Mouse (Mus musculus): ENCODE measurements at regions not wholly inside any gene's neighbourhood (a gene's known extent, or its start where the extent isn't known, plus 50 kb on each side); places are given as distances from the start of the nearest gene placed in this dataset.

GRCm38 (mm10) chr13:101551068-101551467 lies 216.9 kb downstream of the Pik3r1 start:
- Histone ChIP-seq H3K4me2 (ENCODE audit: insufficient read depth, low read depth, poor library complexity, severe bottlenecking) (no peak overlapping the region), H3K27me3 (replicated peaks) (no peaks in the 10 kb centered on the region), H3K9me3 (replicated peaks; ENCODE audit: low read length) (no peaks in the 10 kb centered on the region), H3K27ac (ENCODE audit: insufficient read depth, low read depth) (no peak overlapping the region), H3K79me2 (replicated peaks; ENCODE audit: control insufficient read depth, extremely low read depth, insufficient read depth, poor library complexity, severe bottlenecking) (no peaks in the 10 kb centered on the region), H3K36me3 (replicated peaks in 1 of 2; ENCODE audit: control insufficient read depth in 1 of 2, insufficient read depth in 1 of 2, low read length in 1 of 2) (no peaks in the 10 kb centered on the region), H3K4me1 (ENCODE audit: control insufficient read depth in 1 of 2, insufficient read depth in 2 of 2) (peaks cover 5 to 18% of the 10 kb centered on the region in 2 experiments), H3K4me3 (replicated peaks in 1 of 3; ENCODE audit: low read depth in 2 of 3, low read length in 2 of 3, poor library complexity in 1 of 3) (no peak overlapping the region), H3K9ac (ENCODE audit: insufficient read depth, low read depth) (no peak overlapping the region)
- TF ChIP-seq ZKSCAN1 (IDR thresholded peaks at IDR 0.05; ENCODE audit: borderline replicate concordance, low read depth, low read length) (no peak), TBP (conservative IDR thresholded peaks at IDR 0.05; ENCODE audit: low read depth, low read length) (no peak), CHD2 (IDR thresholded peaks at IDR 0.05; ENCODE audit: low read length) (no peak), IRF4 (IDR thresholded peaks at IDR 0.05; ENCODE audit: low read depth, low read length) (no peak), GABPA (IDR thresholded peaks at IDR 0.05; ENCODE audit: insufficient replicate concordance, low read depth, low read length) (no peak), UBTF (IDR thresholded peaks at IDR 0.05; ENCODE audit: low read depth, low read length) (no peak)
- dilution Hi-C loops (cut with MboI; ENCODE audit: extremely low pct_ligation_motif_present, extremely low pct_unique_long_range_greater_than_20kb, low sequenced_read_pairs) (no loop called here), in situ Hi-C loops (cut with MboI; ENCODE audit: low pct_ligation_motif_present, low pct_unique_long_range_greater_than_20kb, low sequenced_read_pairs) (no loop called here)
- no peak for DNase-seq (ENCODE audit: extremely low read depth)

- no peak overlapping the region for H3K4me3 ChIP-seq (replicated peaks in 1 of 3; ENCODE audit: low read depth in 2 of 3, low read length in 2 of 3, poor library complexity in 1 of 3)
- TF ChIP-seq POLR2AphosphoS2 (IDR thresholded peaks at IDR 0.05; ENCODE audit: low read depth, low read length), result no peak
- no peak for TF ChIP-seq SMC3 (IDR thresholded peaks at IDR 0.05; ENCODE audit: low read depth, low read length)
- TF ChIP-seq NELFE (IDR thresholded peaks at IDR 0.05; ENCODE audit: low read depth, low read length), result no peak
- TF ChIP-seq ZC3H11A (IDR thresholded peaks at IDR 0.05; ENCODE audit: low read depth, low read length), result no peak
- no peak for TF ChIP-seq RAD21 (IDR thresholded peaks at IDR 0.05; ENCODE audit: low read depth, low read length)
- TF ChIP-seq JUND (conservative IDR thresholded peaks at IDR 0.05; ENCODE audit: low read depth, low read length), result no peak
- no peak for TF ChIP-seq ETS1 (conservative IDR thresholded peaks at IDR 0.05; ENCODE audit: low read depth, low read length)
- TF ChIP-seq HCFC1 (IDR thresholded peaks at IDR 0.05; ENCODE audit: low read depth, low read length), result no peak
- TF ChIP-seq CTCF (conservative IDR thresholded peaks at IDR 0.05 in 1 of 2, IDR thresholded peaks at IDR 0.05 in 1 of 2; ENCODE audit: low read depth in 2 of 2, low read length in 2 of 2), result no peak
- no peak for TF ChIP-seq MEF2A (IDR thresholded peaks at IDR 0.05; ENCODE audit: borderline replicate concordance, low read depth, low read length)
- TF ChIP-seq E2F4 (IDR thresholded peaks at IDR 0.05; ENCODE audit: insufficient replicate concordance, low read depth, low read length), result no peak
- no peak for TF ChIP-seq UBTF (IDR thresholded peaks at IDR 0.05; ENCODE audit: low read depth, low read length)
- no peak for TF ChIP-seq ELF1 (IDR thresholded peaks at IDR 0.05; ENCODE audit: low read depth, low read length)
- TF ChIP-seq MYC (IDR thresholded peaks at IDR 0.05; ENCODE audit: low read depth, low read length), result no peak
- TF ChIP-seq CHD1 (IDR thresholded peaks at IDR 0.05; ENCODE audit: low read depth, low read length), result no peak
- no peaks in the 10 kb centered on the region for H3K36me3 ChIP-seq (replicated peaks in 1 of 2; ENCODE audit: control insufficient read depth in 1 of 2, insufficient read depth in 1 of 2, low read length in 1 of 2)
- dilution Hi-C loops (cut with MboI; ENCODE audit: extremely low pct_ligation_motif_present, extremely low pct_unique_long_range_greater_than_20kb, low sequenced_read_pairs) (no loop called here), in situ Hi-C loops (cut with MboI; ENCODE audit: low pct_ligation_motif_present, low pct_unique_long_range_greater_than_20kb, low sequenced_read_pairs) (no loop called here)
- peaks cover 5 to 24% of the 10 kb centered on the region in 2 experiments for H3K4me1 ChIP-seq (ENCODE audit: control insufficient read depth in 1 of 2, insufficient read depth in 2 of 2)
- H3K9me3 ChIP-seq (replicated peaks; ENCODE audit: low read length), result no peaks in the 10 kb centered on the region
- no peak overlapping the region for H3K9ac ChIP-seq (ENCODE audit: insufficient read depth, low read depth)
- no peak for DNase-seq (ENCODE audit: extremely low read depth)
- H3K4me2 ChIP-seq (ENCODE audit: insufficient read depth, low read depth, poor library complexity, severe bottlenecking), result no peak overlapping the region
- no peaks in the 10 kb centered on the region for H3K79me2 ChIP-seq (replicated peaks; ENCODE audit: control insufficient read depth, extremely low read depth, insufficient read depth, poor library complexity, severe bottlenecking)
- H3K27ac ChIP-seq (ENCODE audit: insufficient read depth, low read depth), result no peak overlapping the region
- H3K27me3 ChIP-seq (replicated peaks), result no peaks in the 10 kb centered on the region
Observed at GRCm38 (mm10) chr13:101550526-101550925, 217.5 kb downstream of the Pik3r1 start.

Data from CH12.LX (cell line).